Mouse (Mus musculus): ENCODE measurements around the gene Rnf115. TPM values are rescaled to one million over a fixed set of nuclear protein-coding genes. Genes with fewer than 3 reads are reported as not detected.

Rnf115 gene
- polyA plus RNA-seq, 1 experiment: 11.3 TPM

DNA sequence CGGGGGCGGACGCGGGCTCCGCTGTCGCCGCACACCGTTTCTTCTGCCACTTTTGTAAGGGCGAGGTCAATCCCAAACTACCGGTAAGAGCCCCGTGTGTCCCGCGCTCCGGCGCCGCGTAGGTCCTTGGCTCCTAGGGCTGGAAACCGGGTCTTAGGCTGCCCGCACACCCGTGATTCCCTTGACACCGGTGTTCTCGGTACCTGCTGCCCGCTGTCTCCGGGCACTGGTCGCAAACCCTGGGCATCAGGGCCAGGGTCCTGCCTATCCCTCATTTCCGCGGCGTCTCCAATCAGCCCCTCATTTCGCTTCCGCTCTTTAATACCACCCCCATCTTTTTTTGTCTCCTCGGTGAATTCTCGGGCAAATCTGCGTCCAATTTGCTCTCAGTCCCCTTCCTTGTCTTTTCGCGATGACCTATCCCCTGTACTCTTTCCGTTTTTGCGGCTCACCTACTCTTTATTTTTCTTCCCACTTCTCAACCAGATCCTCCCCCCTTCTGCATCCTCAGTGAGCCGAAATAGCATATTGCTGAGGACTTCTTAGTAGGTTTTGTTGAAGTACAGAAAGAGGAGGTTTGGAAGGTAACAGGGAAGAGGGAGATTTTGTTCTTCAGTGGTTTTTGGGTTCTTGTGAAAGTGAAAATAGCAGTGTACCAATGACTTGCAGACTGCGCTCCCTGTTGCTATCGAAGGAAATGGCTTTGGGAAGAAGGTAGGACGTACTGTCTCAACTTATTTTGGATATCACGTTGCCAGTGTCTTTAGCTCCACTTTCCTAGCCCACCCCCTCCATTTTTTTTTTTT lies 567 bp downstream of the Rnf115 start:
- Histone ChIP-seq H3K36me3 (ENCODE audit: control insufficient read depth, insufficient read depth, low read length) (peaks cover 6% of the 10 kb centered on the region), H3K27me3 (ENCODE audit: control insufficient read depth, insufficient read depth, low read length) (no peaks in the 10 kb centered on the region), H3K27ac (ENCODE audit: insufficient read depth, low read length) (peak overlapping the region; percentile 89), H3K4me3 (ENCODE audit: extremely low read depth, insufficient read depth, insufficient read length) (peak overlapping the region; percentile 83), H3K4me1 (ENCODE audit: control insufficient read depth, insufficient read depth, insufficient read length) (peaks cover 5% of the 10 kb centered on the region)
- TF ChIP-seq POLR2A (IDR thresholded peaks at IDR 0.05; ENCODE audit: low read depth, low read length) (no peak), CTCF (IDR thresholded peaks at IDR 0.05; ENCODE audit: extremely low read depth, insufficient read depth, insufficient read length, insufficient replicate concordance) (no peak)
- WGBS: under 1% methylated on average over 42 of the region's 42 CpGs
- DNase-seq (ENCODE audit: low read depth in 1 of 2, low spot score in 2 of 2): peak in 1 of 2 experiments; percentile 26

GRCm38 (mm10) chr3:96728634-96729402 lies 1.4 kb downstream of the Rnf115 start:
- Histone ChIP-seq H3K27me3 (ENCODE audit: control insufficient read depth, insufficient read depth, low read length) (no peaks in the 10 kb centered on the region), H3K36me3 (ENCODE audit: control insufficient read depth, insufficient read depth, low read length) (peaks cover 2% of the 10 kb centered on the region), H3K4me1 (ENCODE audit: control insufficient read depth, insufficient read depth, insufficient read length) (peaks cover 5% of the 10 kb centered on the region), H3K27ac (ENCODE audit: insufficient read depth, low read length) (no peak overlapping the region), H3K4me3 (ENCODE audit: extremely low read depth, insufficient read depth, insufficient read length) (peak overlapping the region; percentile 83; the same call in 1 of the 2 replicates)
- DNase-seq (ENCODE audit: low read depth in 1 of 2, low spot score in 2 of 2): no peak
- 39% methylated on average over 7 of the region's 7 CpGs for WGBS
- no peak for TF ChIP-seq POLR2A (IDR thresholded peaks at IDR 0.05; ENCODE audit: low read depth, low read length)
- no peak for TF ChIP-seq CTCF (IDR thresholded peaks at IDR 0.05; ENCODE audit: extremely low read depth, insufficient read depth, insufficient read length, insufficient replicate concordance)

- no peak for TF ChIP-seq POLR2A (IDR thresholded peaks at IDR 0.05; ENCODE audit: low read depth, low read length)
- TF ChIP-seq CTCF (IDR thresholded peaks at IDR 0.05; ENCODE audit: extremely low read depth, insufficient read depth, insufficient read length, insufficient replicate concordance): no peak
- whole genome bisulfite sequencing: 35% methylated on average over 3 of the region's 3 CpGs
- H3K27me3 ChIP-seq (ENCODE audit: control insufficient read depth, insufficient read depth, low read length): no peaks in the 10 kb centered on the region
- H3K4me3 ChIP-seq (ENCODE audit: extremely low read depth, insufficient read depth, insufficient read length): no peak overlapping the region
- no peaks in the 10 kb centered on the region for H3K36me3 ChIP-seq (ENCODE audit: control insufficient read depth, insufficient read depth, low read length)
- no peak overlapping the region for H3K27ac ChIP-seq (ENCODE audit: insufficient read depth, low read length)
- no peak for DNase-seq (ENCODE audit: low read depth in 1 of 2, low spot score in 2 of 2)
- H3K4me1 ChIP-seq (ENCODE audit: control insufficient read depth, insufficient read depth, insufficient read length): peaks cover 7% of the 10 kb centered on the region
Observed at GRCm38 (mm10) chr3:96729403-96729784, 1.9 kb downstream of the Rnf115 start.

DNA sequence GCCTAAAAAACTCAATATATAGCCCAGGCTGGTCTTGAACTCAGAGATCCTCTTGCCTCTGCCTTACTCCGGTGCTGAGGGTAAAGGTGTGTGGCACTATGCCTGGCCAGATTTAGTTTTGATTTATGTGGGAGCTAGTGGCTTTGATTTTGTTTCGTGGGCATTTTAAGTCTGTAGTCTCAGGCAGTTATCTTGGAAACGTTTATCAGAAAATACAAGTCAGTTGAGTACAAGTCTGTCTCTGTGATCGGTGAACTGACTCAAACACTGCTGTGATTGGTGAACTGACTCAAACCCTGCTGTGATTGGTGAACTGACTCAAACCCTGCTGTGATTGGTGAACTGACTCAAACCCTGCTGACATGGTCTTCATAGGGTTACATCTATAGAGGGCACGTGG lies 3.3 kb downstream of the Rnf115 start:
- Histone ChIP-seq H3K4me3 (ENCODE audit: extremely low read depth, insufficient read depth, insufficient read length) (no peak overlapping the region), H3K36me3 (ENCODE audit: control insufficient read depth, insufficient read depth, low read length) (no peaks in the 10 kb centered on the region), H3K4me1 (ENCODE audit: control insufficient read depth, insufficient read depth, insufficient read length) (peaks cover 12% of the 10 kb centered on the region), H3K27me3 (ENCODE audit: control insufficient read depth, insufficient read depth, low read length) (no peaks in the 10 kb centered on the region), H3K27ac (ENCODE audit: insufficient read depth, low read length) (no peak overlapping the region)
- no peak for TF ChIP-seq CTCF (IDR thresholded peaks at IDR 0.05; ENCODE audit: extremely low read depth, insufficient read depth, insufficient read length, insufficient replicate concordance)
- DNase-seq (ENCODE audit: low read depth in 1 of 2, low spot score in 2 of 2): no peak
- WGBS: 71% methylated on average over 5 of the region's 5 CpGs

- Histone ChIP-seq H3K4me3 (ENCODE audit: extremely low read depth, insufficient read depth, insufficient read length) (no peak overlapping the region), H3K27ac (ENCODE audit: insufficient read depth, low read length) (no peak overlapping the region), H3K4me1 (ENCODE audit: control insufficient read depth, insufficient read depth, insufficient read length) (peaks cover 9% of the 10 kb centered on the region), H3K27me3 (ENCODE audit: control insufficient read depth, insufficient read depth, low read length) (no peaks in the 10 kb centered on the region), H3K36me3 (ENCODE audit: control insufficient read depth, insufficient read depth, low read length) (no peaks in the 10 kb centered on the region)
- DNase-seq (ENCODE audit: low read depth in 1 of 2, low spot score in 2 of 2): no peak
- 97% methylated on average over 1 of the region's 1 CpGs for WGBS
- TF ChIP-seq POLR2A (IDR thresholded peaks at IDR 0.05; ENCODE audit: low read depth, low read length): no peak
- no peak for TF ChIP-seq CTCF (IDR thresholded peaks at IDR 0.05; ENCODE audit: extremely low read depth, insufficient read depth, insufficient read length, insufficient replicate concordance)
Observed at GRCm38 (mm10) chr3:96733984-96734383, 6.5 kb downstream of the Rnf115 start.

- Histone ChIP-seq H3K4me3 (ENCODE audit: extremely low read depth, insufficient read depth, insufficient read length) (no peak overlapping the region), H3K27ac (ENCODE audit: insufficient read depth, low read length) (no peak overlapping the region), H3K27me3 (ENCODE audit: control insufficient read depth, insufficient read depth, low read length) (no peaks in the 10 kb centered on the region), H3K4me1 (ENCODE audit: control insufficient read depth, insufficient read depth, insufficient read length) (peaks cover 7% of the 10 kb centered on the region), H3K36me3 (ENCODE audit: control insufficient read depth, insufficient read depth, low read length) (no peaks in the 10 kb centered on the region)
- WGBS: 94% methylated on average over 2 of the region's 2 CpGs
- no peak for DNase-seq (ENCODE audit: low read depth in 1 of 2, low spot score in 2 of 2)
- TF ChIP-seq POLR2A (IDR thresholded peaks at IDR 0.05; ENCODE audit: low read depth, low read length) (no peak), CTCF (IDR thresholded peaks at IDR 0.05; ENCODE audit: extremely low read depth, insufficient read depth, insufficient read length, insufficient replicate concordance) (no peak)
Observed at GRCm38 (mm10) chr3:96735200-96735599, 7.7 kb downstream of the Rnf115 start.
